Mouse (Mus musculus): ENCODE data around the gene Btg2.

Gene Btg2

DNA sequence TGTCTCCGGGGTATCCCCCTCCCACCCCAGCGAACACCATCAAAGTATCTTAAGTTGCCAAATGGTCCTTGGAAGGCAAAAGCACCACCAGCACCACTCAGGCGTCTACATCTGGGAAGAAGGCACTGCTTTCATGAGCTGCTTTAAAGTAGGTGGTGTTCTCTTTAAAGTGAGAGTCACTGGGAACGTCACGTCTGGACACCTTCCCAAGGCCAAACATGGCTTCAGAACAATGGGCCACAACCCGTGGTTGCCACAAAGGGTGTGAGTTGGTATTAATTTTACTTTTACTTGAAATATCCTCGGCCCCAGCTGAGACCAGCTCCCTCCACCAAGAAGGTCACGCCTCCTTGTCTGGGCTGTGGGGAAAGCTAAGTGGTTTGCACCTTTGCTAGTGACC, 21.2 kb downstream of the Btg2 start:
- DNase-seq = no peak

DNA sequence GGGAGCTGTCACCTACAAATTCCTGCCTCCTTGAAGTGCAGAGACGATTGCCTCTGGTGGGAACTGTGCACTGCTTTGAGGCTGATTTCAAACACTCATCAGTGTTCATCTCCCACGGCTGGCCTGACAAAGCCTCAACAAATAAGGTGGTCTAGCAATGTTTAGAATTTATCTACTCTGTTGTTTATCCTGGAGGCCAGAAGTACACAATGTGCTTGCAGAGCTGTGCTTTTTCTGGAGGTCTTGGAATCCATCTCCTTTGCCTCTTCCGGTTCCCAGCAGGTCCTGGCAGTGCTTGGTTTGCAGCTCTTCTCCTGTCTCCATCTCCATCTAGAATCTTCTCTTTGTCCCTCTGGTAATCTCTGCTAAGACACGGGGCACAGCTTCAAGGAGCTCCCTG, 22.6 kb downstream of the Btg2 start:
- no peak for DNase-seq

DNA sequence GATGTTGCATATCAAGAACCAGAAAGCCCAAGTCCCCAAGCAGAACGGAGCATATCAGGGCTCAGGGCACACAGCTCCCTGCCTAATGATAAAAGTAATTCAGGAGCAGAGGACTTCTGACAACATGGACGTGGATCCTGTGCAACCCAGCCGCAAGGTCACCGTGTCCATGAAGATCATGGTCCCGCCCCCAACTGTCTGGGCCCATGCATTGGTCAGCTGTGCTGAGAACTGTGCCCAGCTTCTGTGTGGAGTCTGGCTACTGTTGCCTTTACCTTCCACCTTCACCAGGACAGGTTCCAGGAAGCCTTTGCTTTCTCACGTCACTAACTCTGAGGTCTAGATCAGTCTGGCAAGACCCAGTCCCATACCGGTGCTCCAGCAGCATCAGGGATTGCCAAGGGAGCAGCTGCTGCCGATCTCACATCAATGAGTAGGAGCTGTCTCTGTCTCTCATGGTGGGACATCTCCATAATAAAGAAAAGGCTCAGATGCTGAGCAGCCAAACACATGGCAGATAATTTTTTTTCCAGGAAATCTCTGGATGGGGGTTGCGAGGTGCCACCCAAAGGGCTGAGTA, 23.2 kb downstream of the Btg2 start:
- DNase-seq = no peak

DNA sequence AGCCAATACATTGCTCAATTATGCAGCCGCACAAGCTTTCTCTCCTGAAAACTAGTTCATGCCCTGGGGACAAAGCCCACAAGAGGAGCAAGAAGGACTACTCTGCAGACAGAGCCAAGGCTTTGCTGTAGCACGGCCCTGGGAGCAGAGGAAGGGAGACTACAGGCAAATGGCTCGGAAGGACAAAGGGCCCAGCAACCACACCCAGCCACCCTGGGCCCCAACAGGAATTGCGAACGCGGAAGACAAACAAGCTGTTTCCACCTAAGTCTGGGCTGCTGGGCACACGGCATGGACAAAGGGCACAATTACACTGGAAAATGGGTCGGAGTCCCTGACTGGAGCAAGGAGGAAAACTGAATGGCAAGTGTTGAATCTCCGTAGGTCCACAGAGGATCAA, 23.9 kb downstream of the Btg2 start:
- no peak for DNase-seq

DNA sequence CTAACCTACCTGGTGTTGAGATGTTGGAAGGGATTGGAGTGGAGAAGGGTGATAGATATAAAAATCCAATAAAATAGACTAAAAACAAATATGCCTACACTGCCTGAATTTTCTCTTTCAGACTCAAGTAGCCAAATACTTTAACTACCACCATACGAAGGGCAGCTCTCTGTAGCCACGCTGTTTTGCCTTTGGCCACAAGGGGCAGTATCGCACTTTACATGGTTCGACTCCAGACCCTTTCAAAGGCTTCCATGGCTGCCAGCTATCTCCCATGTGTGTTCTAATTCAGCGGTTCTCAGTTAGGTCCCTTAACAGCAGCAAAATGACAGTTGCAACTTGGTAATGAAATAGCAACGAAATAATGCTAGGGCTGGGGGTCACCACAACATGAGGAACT, 25.7 kb downstream of the Btg2 start:
- DNase-seq = peak; percentile 83 to 86

DNA sequence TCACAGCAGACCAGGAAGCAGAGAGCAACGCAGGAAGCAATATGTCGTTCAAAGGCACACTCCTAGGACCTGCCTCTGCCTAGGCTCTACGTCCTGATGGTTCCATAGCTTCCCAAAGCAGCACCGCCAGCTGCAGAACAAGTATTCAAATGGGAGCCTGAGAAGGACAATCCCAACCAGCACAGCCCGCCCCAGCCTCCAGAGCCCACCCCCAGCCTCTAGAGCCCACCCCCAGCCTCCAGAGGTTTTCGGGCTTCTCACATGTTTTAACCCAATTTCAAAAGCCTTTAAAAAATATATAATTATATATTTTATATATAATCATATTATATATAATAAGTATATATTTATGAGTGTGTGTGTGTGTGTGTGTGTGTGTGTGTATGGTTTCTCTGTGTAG, 29.4 kb downstream of the Btg2 start:
- DNase-seq = no peak

DNA sequence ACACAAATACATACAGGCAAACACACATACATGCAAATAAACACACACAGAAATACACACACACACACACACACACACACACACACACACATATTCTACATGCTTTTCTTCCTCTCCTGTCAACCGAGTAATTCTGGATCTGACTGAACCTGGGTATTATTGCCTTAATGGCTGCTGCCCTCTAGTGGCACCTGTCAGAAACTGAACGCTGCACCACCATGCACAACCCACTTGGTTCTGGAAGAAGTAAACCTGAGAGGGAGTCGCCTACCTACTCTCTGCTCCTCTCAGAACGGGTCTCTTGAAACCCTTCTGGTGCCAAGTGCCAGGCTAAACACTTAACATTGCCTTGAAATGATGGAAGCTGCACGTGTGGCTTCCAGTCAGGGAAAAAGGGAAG, 30.2 kb downstream of the Btg2 start:
- peak; percentile 81 for DNase-seq

DNA sequence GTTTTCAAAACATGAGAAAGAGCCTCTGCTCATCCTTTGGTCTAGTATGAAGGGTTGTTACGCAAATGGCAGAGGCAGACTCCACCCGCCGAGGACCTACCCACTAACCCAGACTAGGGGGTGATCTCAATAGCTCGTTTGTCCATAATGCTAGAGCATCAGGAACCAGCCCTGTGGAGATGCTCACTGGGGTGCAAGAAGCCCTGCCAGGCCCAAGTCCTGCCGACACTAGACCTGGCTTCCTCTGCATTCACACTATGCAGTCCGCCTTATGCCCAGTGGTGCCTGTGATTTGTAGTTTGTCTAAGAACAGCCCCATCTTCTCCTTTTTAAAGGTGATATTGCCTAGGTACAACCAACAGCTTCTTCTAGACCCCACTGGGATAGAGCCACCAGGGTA, 31.5 kb downstream of the Btg2 start:
- DNase-seq = no peak

DNA sequence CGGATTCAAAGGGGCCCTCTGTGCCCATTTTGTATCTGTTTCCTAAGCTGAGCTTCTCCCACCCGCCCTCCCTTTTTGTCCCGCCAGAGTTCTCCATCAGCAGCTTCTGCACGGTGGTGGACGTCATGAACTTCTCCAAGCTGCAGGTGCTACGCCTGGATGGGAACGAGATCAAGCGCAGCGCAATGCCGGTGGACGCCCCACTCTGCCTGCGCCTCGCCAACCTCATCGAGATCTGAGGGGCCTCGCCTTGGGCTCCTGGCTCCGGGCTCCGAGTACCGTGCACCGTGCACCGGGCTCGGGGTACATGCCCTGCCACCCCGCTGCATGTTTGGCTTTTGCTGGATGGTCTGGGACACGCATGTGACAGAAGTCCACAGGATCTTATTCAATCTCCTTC, 32.5 kb downstream of the Btg2 start:
- DNase-seq = peak in 1 of 2 experiments; percentile 29

DNA sequence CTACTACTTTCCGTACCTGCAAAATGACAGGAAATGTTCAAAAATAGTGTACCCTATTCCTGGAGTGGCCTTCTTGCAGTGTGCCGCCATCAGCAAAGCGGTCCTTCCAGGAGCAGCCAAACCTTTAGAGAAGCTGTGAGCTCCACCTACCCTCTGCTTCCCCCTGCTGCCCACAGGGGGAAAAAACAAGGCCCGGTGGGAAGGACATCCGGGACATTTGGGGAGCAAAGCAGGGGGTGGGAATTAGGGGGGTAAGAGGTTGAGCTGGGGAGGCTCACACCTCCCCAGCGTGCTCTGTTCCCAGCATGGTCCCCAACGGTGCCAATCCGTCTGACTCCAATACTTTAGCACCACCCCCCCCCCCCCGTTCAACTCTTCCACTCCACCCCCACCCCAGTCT, 32.9 kb downstream of the Btg2 start:
- DNase-seq = peak; percentile 79 to 87

DNA sequence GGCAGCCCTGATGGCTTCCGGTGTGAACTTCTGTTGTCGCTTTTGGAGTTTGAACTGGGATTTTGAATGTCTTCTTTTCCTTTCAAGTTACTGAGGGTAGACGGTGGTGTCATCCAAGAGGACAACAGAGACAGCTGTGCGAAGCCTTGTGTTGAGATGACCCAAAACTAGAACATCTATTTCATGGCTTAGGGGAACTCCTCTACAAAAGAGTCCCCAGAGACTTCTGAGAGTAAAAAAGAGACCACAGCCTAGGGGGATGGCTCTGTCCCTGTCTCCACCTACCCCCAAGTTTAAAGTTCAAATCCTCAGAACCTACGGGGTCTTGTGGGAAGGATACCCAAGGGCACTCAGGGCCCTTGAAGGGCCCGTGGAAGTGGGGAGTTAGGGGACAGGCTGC, 34.1 kb downstream of the Btg2 start:
- DNase-seq = no peak

DNA sequence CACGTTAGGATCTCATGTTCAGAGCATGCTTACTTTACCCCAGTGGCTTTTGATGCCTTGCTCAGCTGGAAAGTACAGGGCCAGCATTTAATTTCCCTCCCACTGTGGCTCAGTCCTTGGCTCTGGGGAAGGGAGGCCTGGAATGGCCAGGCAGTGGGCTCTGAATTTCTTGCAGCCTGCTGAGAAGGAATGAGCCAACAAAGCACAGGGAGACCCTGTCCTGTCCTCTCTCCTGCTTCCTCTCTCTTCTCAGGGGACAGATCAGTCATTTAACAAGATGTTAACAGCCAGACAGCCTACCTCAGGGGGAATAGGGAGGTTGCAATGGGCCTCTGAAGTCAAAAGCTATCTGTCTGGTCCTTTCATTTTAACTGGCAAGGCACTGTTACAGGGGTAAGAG, 36.6 kb downstream of the Btg2 start:
- no peak for DNase-seq

DNA sequence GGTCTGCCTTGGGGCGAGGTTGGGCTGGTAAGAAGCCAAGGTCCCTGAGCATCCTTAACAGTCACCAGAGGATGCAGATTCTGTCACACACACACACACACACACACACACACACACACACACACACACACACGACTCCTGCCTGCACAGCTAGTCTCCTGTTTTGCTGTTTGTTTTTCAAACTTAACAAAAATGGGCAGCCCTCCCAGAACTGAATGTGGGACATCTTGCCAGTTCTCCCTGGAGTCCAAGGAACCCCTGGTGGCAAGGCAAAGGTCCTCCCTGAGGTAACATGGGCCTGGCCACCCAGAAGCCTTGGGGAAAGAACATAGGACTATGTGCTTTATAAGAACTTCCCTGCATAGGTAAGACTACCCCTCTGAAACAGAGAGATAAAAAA, 37.0 kb downstream of the Btg2 start:
- no peak for DNase-seq

DNA sequence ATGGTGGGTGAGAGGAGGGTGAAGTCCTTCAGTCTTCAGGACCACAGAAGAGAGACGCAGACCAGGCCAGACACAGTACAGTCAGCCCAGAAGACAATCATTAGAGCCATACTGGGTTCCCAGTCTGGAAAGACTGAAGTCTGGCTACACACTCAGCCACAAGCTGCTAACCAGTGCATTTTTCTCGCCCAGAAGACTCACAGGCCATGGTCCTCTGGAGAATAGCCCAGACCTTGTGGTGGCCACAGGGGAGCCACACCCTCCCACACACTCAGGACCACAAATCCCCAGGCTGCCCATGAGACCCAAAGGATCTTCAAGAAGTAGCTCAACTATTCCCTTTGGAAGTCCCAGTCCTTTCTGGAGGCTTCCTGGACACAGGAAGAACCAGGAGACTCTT, 39.6 kb downstream of the Btg2 start:
- DNase-seq = no peak

DNA sequence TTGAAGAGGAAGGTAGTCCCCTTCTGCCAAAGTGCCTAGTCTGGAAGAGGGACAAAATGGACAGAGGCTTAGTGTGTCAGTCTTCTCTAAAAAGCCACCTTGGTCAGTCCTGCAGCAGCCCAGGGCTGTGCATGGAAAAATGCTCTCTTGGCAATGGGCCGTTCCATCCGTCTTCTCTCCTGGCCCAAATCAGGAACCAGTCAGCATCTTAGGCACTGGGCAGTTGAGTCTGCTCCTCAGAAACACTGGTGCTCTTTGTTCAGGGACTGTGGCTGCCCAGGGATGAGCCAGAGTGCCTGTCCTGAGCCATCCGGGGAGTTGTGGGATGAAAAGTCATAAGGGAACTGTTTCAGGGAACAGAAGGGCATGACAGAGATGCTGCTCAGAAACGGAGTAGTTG, 40.6 kb downstream of the Btg2 start:
- DNase-seq = no peak

DNA sequence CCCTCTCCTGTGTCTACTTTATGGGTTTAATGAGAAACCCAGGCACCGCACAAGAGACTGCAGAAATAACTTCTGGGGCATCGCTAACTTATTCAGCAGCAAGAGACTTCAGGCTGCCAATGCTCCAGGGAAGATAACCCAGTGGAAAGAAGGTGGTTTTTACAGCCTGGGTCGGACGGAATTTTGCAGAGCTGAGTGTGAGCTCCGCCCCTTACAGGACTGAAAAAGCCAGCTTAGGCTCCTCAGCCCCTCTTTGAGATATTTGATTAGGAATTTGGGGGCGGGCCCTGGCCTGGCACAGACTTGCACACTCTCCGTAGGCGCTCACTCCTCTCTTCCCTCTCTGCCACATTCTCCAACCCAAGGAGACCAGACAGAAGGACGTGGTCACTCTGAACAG, 41.7 kb downstream of the Btg2 start, which contains the start of gene Fmod:
Gene Fmod (plus strand): TSS at position 83 of the 400 bp plus-strand sequence.
- no peak for DNase-seq

DNA sequence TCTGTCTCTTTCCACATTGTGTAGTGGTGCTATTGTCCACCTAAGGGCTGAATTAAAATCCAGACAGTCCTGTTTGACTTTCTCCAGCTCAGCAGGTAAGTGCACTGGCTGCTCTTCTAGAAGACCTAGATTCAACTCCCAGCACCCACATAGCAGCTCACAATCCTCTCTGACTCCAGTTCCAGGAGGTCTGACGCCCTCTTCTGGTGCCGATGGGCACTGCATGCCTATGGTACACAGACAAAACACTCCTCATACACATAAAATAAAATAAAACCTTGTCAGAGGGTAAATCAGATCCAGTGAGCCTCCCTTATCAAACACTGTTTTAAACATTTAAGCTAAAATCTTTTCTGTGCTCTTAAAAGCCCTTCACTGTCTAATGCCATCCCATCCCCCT, 42.4 kb downstream of the Btg2 start:
- DNase-seq = no peak

DNA sequence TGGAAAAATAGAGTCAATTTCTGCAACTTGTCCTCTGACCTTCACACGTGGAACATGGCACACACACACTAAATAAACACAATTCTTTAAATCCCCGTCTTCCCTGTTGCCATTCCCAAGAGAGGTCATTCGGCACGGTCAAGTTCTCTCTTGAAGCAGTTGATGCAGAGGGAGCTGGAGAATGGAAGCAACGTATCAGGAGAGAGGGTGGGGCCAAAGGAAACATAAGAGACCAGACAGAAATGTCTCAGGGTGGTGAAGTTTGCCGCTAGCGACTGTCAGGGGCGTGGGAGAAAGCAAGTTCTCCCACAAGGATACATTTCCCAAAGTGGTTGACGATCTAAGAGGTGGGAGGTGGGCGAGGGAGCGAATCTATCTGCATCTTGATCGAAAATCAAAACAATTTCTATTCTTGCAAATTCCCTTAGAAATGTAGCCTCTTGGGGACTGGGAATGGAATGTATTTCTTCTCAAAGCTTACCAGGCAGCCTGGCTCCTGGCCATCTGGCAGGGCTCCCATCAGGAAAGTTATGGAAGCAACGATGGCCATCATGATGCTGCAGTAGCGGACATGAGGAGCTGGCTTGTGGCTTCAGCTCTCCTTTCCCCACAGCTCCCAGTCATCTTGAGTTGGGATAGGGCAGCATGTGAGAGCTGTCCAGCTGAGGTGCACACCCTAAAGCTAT, 50.6 kb downstream of the Btg2 start:
- no peak for DNase-seq

DNA sequence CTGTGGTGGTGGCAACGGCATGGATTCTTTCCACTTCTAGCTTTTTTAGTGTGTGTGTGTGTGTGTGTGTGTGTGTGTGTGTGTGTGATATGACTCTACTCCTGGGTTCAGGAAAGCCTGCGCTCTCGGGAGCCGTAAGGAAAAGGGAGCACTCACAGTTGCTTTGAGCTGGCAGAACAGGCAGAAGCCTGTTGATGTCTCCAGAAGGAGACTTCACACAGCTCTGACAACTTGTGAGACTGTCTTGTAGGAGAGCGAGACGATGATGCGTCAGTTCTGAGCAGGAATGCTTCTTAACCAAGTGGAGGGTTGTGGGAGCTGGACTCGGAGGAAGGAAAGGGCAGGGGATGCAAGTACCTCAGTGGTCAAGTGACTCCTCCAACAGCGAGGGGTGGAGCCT, 52.2 kb downstream of the Btg2 start:
- DNase-seq = no peak

DNA sequence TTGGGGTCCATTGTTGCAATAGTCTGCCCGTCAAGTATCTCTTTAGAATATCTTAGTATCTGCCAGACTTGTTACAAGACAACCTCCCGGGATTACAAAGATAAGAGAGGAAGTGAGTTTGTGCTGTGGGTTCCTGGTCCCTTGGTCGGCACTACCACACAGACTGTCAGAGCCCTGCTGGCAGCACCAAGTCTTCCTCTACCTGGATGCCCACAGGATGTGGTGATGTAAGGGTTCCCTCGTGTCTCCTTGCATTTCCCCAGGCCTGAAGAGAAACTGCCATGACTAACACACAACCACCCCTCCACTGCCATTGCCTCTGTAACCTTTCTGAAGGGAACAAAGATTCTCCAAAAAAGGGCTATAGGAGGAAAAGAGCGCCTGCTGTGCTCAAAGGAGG, 52.9 kb downstream of the Btg2 start:
- no peak for DNase-seq

Measured in cerebellum, adult 18-20 months (tissue).